In the genomic region with DNA sequence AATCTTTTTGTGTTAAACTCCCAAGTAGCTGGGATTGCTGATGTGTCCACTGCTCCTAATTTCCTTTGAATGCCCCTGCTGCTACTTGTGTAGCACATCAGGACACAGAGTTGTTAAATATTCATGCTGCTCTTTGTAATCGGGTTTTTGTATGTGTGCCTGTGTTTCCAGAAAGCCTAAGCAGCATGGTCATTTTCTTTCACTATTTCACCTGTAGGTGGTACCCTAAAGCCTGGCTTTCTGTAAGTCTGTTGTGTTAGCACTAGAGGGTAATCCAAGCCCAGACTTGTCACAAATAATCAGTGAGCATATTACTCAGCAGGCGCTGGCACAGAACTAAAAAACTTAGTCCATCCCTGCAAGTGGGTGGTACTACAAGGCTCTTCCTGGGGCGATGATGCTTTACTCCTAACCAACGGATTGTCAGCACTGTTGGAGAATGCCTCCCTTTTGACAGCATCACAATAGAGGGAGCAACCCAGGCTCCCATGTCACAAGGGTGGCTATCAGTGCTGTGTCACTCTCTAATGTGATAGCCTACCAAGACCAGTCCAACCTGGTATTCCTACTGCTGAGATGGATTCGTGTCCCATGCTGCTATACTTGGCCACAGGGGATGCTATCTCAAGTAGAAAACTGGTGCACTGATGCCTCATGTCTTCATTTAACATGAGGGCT, we compare ENCODE assay signal across 8 mouse cellular contexts. TPM values are rescaled to one million over a fixed set of nuclear protein-coding genes. Genes with fewer than 3 reads are reported as not detected.
A peak's percentile ranks its signal among the peaks of the same experiment; 100 is the strongest.
DNase-seq lines count a peak whose midpoint lies in the region; ATAC-seq lines count a peak whose summit lies in the region.

No protein-coding gene starts in this region.

- WGBS in embryonic facial prominence, embryonic 11.5 days: 46% methylated on average over 5 of the region's 5 CpGs
- 56% methylated on average over 5 of the region's 5 CpGs for WGBS in embryonic facial prominence, embryonic 10.5 days
- 38% methylated on average over 5 of the region's 5 CpGs for WGBS in hindbrain, embryonic 13.5 days
- 35% methylated on average over 5 of the region's 5 CpGs for WGBS in midbrain, embryonic 14.5 days

- no peaks in the 10 kb centered on the region for H3K36me3 ChIP-seq in embryonic facial prominence, embryonic 11.5 days (replicated peaks; ENCODE audit: control insufficient read depth, insufficient read depth, low read depth, low read length)
- H3K36me3 ChIP-seq in embryonic facial prominence, embryonic 10.5 days (replicated peaks): no peaks in the 10 kb centered on the region
- no peaks in the 10 kb centered on the region for H3K36me3 ChIP-seq in hindbrain, embryonic 13.5 days
- H3K36me3 ChIP-seq in midbrain, embryonic 14.5 days (ENCODE audit: control insufficient read depth, insufficient read depth, low read length): no peaks in the 10 kb centered on the region

- no peak overlapping the region for H3K27ac ChIP-seq in embryonic facial prominence, embryonic 11.5 days (replicated peaks; ENCODE audit: low read depth, low read length)
- H3K27ac ChIP-seq in embryonic facial prominence, embryonic 10.5 days (replicated peaks): no peak overlapping the region
- no peak overlapping the region for H3K27ac ChIP-seq in hindbrain, embryonic 13.5 days
- H3K27ac ChIP-seq in midbrain, embryonic 14.5 days (replicated peaks; ENCODE audit: low read depth, low read length): no peak overlapping the region

- no peak overlapping the region for H3K4me3 ChIP-seq in embryonic facial prominence, embryonic 11.5 days (ENCODE audit: low read depth, low read length)
- H3K4me3 ChIP-seq in embryonic facial prominence, embryonic 10.5 days: no peak overlapping the region
- H3K4me3 ChIP-seq in hindbrain, embryonic 13.5 days: no peak overlapping the region
- no peak overlapping the region for H3K4me3 ChIP-seq in midbrain, embryonic 14.5 days (replicated peaks; ENCODE audit: low read depth, low read length)

- H3K4me2 ChIP-seq in embryonic facial prominence, embryonic 11.5 days (ENCODE audit: low read depth, low read length): no peak overlapping the region
- no peak overlapping the region for H3K4me2 ChIP-seq in hindbrain, embryonic 13.5 days
- H3K4me2 ChIP-seq in midbrain, embryonic 14.5 days (ENCODE audit: low read length): no peak overlapping the region

- H3K27me3 ChIP-seq in embryonic facial prominence, embryonic 11.5 days (ENCODE audit: control insufficient read depth, insufficient read depth, low read length): no peaks in the 10 kb centered on the region
- H3K27me3 ChIP-seq in embryonic facial prominence, embryonic 10.5 days (replicated peaks; ENCODE audit: low read depth, poor library complexity, severe bottlenecking): no peaks in the 10 kb centered on the region
- H3K27me3 ChIP-seq in hindbrain, embryonic 13.5 days: no peaks in the 10 kb centered on the region
- no peaks in the 10 kb centered on the region for H3K27me3 ChIP-seq in midbrain, embryonic 14.5 days (ENCODE audit: control insufficient read depth, insufficient read depth, low read length)

- no peaks in the 10 kb centered on the region for H3K4me1 ChIP-seq in embryonic facial prominence, embryonic 11.5 days (ENCODE audit: control insufficient read depth, insufficient read depth, low read length)
- no peaks in the 10 kb centered on the region for H3K4me1 ChIP-seq in embryonic facial prominence, embryonic 10.5 days
- H3K4me1 ChIP-seq in hindbrain, embryonic 13.5 days (replicated peaks): no peaks in the 10 kb centered on the region
- H3K4me1 ChIP-seq in midbrain, embryonic 14.5 days (ENCODE audit: control insufficient read depth, insufficient read depth, low read length): no peaks in the 10 kb centered on the region

- peak; percentile 53 for DNase-seq in embryonic facial prominence, embryonic 11.5 days (ENCODE audit: low spot score)
- DNase-seq in embryonic facial prominence, embryonic 10.5 days (ENCODE audit: low spot score): no peak
- peak; percentile 11 for DNase-seq in thymus, postnatal 14 days
- DNase-seq in thymus, postnatal 10 days (ENCODE audit: low spot score in 2 of 2): no peak
- peak; percentile 36 for DNase-seq in midbrain, embryonic 14.5 days
- DNase-seq in thymus, postnatal 25 days: no peak

- no peaks in the 10 kb centered on the region for H3K9me3 ChIP-seq in embryonic facial prominence, embryonic 11.5 days (replicated peaks; ENCODE audit: control insufficient read depth, low read length)
- no peaks in the 10 kb centered on the region for H3K9me3 ChIP-seq in embryonic facial prominence, embryonic 10.5 days
- H3K9me3 ChIP-seq in hindbrain, embryonic 13.5 days: no peaks in the 10 kb centered on the region
- H3K9me3 ChIP-seq in midbrain, embryonic 14.5 days (ENCODE audit: control insufficient read depth, low read length): no peaks in the 10 kb centered on the region

- no peak overlapping the region for H3K9ac ChIP-seq in embryonic facial prominence, embryonic 11.5 days (replicated peaks; ENCODE audit: low read length)
- H3K9ac ChIP-seq in hindbrain, embryonic 13.5 days: no peak overlapping the region
- H3K9ac ChIP-seq in midbrain, embryonic 14.5 days (replicated peaks; ENCODE audit: low read length): no peak overlapping the region

- peak; percentile 61; the same call in 1 of the 2 replicates for ATAC-seq in embryonic facial prominence, embryonic 11.5 days (replicated peaks; ENCODE audit: insufficient number of reproducible peaks, low FRiP score, low TSS enrichment, low read depth)
- ATAC-seq in hindbrain, embryonic 13.5 days (ENCODE audit: low FRiP score): peak; percentile 61
- ATAC-seq in midbrain, embryonic 14.5 days (ENCODE audit: low FRiP score, low TSS enrichment): no peak; the same call in 1 of the 2 replicates
- no peak for ATAC-seq in erythroblast, adult 5-6 weeks (replicated peaks; ENCODE audit: low FRiP score, poor library complexity, severe bottlenecking)

RNA-seq across cellular contexts. Expression of a gene that starts 27.2 kb away (rescaled TPM):
- polyA plus RNA-seq in embryonic facial prominence, embryonic 11.5 days (2014; fragmentation: Nextera tagmentation; extraction: Ambion mirVana): 17.1 and 17.3 TPM in 2 replicates
- polyA plus RNA-seq in embryonic facial prominence, embryonic 10.5 days (2016; fragmentation: Nextera tagmentation; extraction: Ambion mirVana): 19.3 and 19.9 TPM in 2 replicates
- polyA plus RNA-seq in hindbrain, embryonic 13.5 days (2015; fragmentation: Nextera tagmentation; extraction: Ambion mirVana): 13.9 and 14.2 TPM in 2 replicates
- 11.9 and 14.9 TPM in 2 replicates for polyA plus RNA-seq in midbrain, embryonic 14.5 days (2014; fragmentation: Nextera tagmentation; extraction: Ambion mirVana)
- total RNA-seq in erythroblast, adult 5-6 weeks (2015; ENCODE audit: low replicate concordance): 5.8 and 9.6 TPM in 2 replicates
- total RNA-seq in erythroblast, adult 5-6 weeks (2017; ENCODE audit: low replicate concordance): 4.3 and 5.0 TPM in 2 replicates

Comparison
In these comparisons a context has a peak if more than half of its experiments do, and no peak if none do; other contexts are left out.
1. DNase-seq: peak in embryonic facial prominence, embryonic 11.5 days (single experiment), thymus, postnatal 14 days (single experiment) and midbrain, embryonic 14.5 days (single experiment); none in embryonic facial prominence, embryonic 10.5 days (single experiment), thymus, postnatal 10 days (0 of 2) and thymus, postnatal 25 days (single experiment).
2. ATAC-seq: peak in embryonic facial prominence, embryonic 11.5 days (single experiment) and hindbrain, embryonic 13.5 days (single experiment); none in midbrain, embryonic 14.5 days (single experiment) and erythroblast, adult 5-6 weeks (single experiment).